Mouse (Mus musculus) splenic B cell, adult 2 months (primary cell): Measurements from ENCODE around the gene Mindy4b-ps.
A peak's percentile ranks its signal among the peaks of the same experiment; 100 is the strongest.

ENCODE experiments used
- DNase-seq: peaks from one replicate; pipeline ENCODE4 v3.0.0-alpha.2; 2011; ENCODE audit warnings: low read depth, low spot score
- H3K27me3 ChIP-seq: 2 replicates; pipeline ENCODE4 v1.6.1; 2012; ENCODE audit warnings: mild to moderate bottlenecking, low read length, moderate library complexity, mixed read lengths; ENCODE audit not compliant: control insufficient read depth, poor library complexity, insufficient read depth, severe bottlenecking
- H3K36me3 ChIP-seq: 2 replicates; pipeline ENCODE4 v1.6.1; 2012; ENCODE audit warnings: mild to moderate bottlenecking, low read length, moderate library complexity, mixed read lengths; ENCODE audit not compliant: control insufficient read depth, poor library complexity, insufficient read depth, severe bottlenecking

Gene Mindy4b-ps

DNA sequence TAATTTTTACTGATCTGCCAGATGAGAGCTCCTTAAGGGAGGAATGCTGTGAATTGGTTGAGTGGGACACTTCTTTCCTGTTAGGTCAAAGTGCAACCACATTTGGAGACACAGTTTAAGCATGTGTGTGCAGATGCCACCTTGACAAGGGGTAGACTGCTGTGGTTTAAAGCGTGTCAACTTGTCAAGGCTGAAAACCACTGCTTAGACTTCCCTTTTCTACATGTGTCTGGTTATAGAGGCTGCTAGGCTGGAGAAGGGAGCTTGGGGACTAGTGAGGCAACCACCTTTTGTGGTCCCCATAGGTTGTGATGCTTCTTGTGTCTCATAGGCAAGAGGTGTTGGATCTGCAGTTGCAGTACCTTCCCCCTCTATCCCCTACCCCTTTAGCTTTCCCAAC is 74.2 kb downstream of the Mindy4b-ps start:
- peak; percentile 6 for DNase-seq
- no peaks in the 10 kb centered on the region for H3K27me3 ChIP-seq
- no peaks in the 10 kb centered on the region for H3K36me3 ChIP-seq

DNA sequence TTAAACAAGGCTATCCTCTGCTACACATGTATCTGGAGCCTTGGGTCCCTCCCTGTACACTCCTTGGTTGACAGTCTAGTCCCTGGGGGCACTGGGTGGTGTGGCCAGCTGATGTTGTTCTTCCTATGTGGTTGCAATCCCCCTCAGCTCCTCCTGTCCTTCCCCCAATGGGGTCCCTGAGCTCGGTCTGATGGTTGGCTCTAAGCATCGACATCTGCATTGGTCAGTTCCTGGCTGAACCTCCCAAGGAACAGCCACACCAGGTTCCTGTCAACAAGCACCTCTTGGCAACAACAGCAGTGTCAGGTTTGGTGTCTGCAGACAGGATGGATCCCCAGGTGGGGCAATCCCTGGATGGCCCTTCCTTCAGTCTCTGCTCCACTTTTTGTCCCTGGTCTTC is 82.6 kb downstream of the Mindy4b-ps start:
- H3K36me3 ChIP-seq, result no peaks in the 10 kb centered on the region
- no peak for DNase-seq
- H3K27me3 ChIP-seq, result no peaks in the 10 kb centered on the region
